Mouse (Mus musculus): ENCODE results near the gene Ces1a.

The Ces1a gene

GRCm38 (mm10) chr8:93048092-93048491 lies at the start of gene Ces1a:
Ces1a (minus strand) TSS chr8:93048192.
- DNase-seq (ENCODE audit: low spot score), result no peak

GRCm38 (mm10) chr8:93095376-93095775 lies 47.4 kb upstream of the Ces1a start:
- peak; percentile 20 for DNase-seq (ENCODE audit: low spot score)

GRCm38 (mm10) chr8:93091324-93091723 lies 43.3 kb upstream of the Ces1a start:
- DNase-seq (ENCODE audit: low spot score), result no peak

- DNase-seq (ENCODE audit: low spot score), result no peak
These were observed 40.7 kb upstream of the Ces1a start for GRCm38 (mm10) chr8:93088686-93089122.

- DNase-seq (ENCODE audit: low spot score), result no peak
These were observed 40.2 kb upstream of the Ces1a start for GRCm38 (mm10) chr8:93088193-93088592.

GRCm38 (mm10) chr8:93079887-93080286 lies 31.9 kb upstream of the Ces1a start, which contains the start of gene Ces1b:
Ces1b (minus strand) TSS chr8:93080017.
- no peak for DNase-seq (ENCODE audit: low spot score)

- no peak for DNase-seq (ENCODE audit: low spot score)
These were observed 27.3 kb upstream of the Ces1a start for GRCm38 (mm10) chr8:93075251-93075650.

GRCm38 (mm10) chr8:93063416-93064117 lies 15.6 kb upstream of the Ces1a start:
- no peak for DNase-seq (ENCODE audit: low spot score)

GRCm38 (mm10) chr8:93059185-93059584 lies 11.2 kb upstream of the Ces1a start:
- DNase-seq (ENCODE audit: low spot score), result peak; percentile 64

GRCm38 (mm10) chr8:93055238-93055637 lies 7.2 kb upstream of the Ces1a start:
- no peak for DNase-seq (ENCODE audit: low spot score)

- DNase-seq (ENCODE audit: low spot score), result no peak
These were observed 771 bp upstream of the Ces1a start for GRCm38 (mm10) chr8:93048510-93049416.

GRCm38 (mm10) chr8:93043083-93043482 lies 4.9 kb downstream of the Ces1a start:
- no peak for DNase-seq (ENCODE audit: low spot score)

- DNase-seq (ENCODE audit: low spot score), result no peak
These were observed 7.0 kb downstream of the Ces1a start for GRCm38 (mm10) chr8:93040776-93041567.

GRCm38 (mm10) chr8:93040256-93040655 lies 7.7 kb downstream of the Ces1a start:
- no peak for DNase-seq (ENCODE audit: low spot score)

GRCm38 (mm10) chr8:93038831-93039230 lies 9.2 kb downstream of the Ces1a start:
- no peak for DNase-seq (ENCODE audit: low spot score)

GRCm38 (mm10) chr8:93030664-93031063 lies 17.3 kb downstream of the Ces1a start:
- DNase-seq (ENCODE audit: low spot score), result no peak

GRCm38 (mm10) chr8:93021738-93022137 lies 26.3 kb downstream of the Ces1a start:
- DNase-seq (ENCODE audit: low spot score), result no peak

GRCm38 (mm10) chr8:93014300-93014699 lies 33.7 kb downstream of the Ces1a start:
- no peak for DNase-seq (ENCODE audit: low spot score)

GRCm38 (mm10) chr8:93012226-93012625 lies 35.8 kb downstream of the Ces1a start:
- no peak for DNase-seq (ENCODE audit: low spot score)

- peak; percentile 87 for DNase-seq (ENCODE audit: low spot score)
These were observed 36.6 kb downstream of the Ces1a start for GRCm38 (mm10) chr8:93011439-93011838.

- peak; percentile 38 for DNase-seq (ENCODE audit: low spot score)
These were observed 37.7 kb downstream of the Ces1a start for GRCm38 (mm10) chr8:93010286-93010685.

GRCm38 (mm10) chr8:92998600-92998999 lies 49.4 kb downstream of the Ces1a start:
- peak; percentile 51 for DNase-seq (ENCODE audit: low spot score)
